In the genomic region with DNA sequence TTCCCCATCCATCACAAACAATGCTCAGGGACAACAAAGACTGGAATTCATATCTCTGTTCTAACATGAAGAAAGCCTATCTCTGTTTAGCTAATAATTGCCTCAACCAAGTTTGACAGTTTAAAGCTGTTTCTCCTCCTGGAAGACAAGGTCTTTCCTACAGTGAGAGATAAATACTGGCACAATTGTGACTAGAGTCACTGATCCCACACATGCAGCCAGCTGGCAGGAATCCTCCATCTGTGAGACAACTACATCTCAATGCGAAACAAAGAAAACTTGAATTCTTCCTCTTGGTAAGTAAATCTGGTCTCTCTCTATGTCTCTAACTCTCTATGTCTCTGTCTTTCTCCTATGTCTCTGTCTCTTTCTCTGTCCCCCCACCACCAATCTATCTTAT, we compare ENCODE assay signal across 18 mouse cellular contexts.
A peak's percentile ranks its signal among the peaks of the same experiment; 100 is the strongest.
DNase-seq lines count a peak whose midpoint lies in the region; ATAC-seq and TF ChIP-seq lines count a peak whose summit lies in the region.
"Had no signal": no experiment of that assay in that cellular context is flagged by ENCODE, and none has a peak within 500 bp of the region (broad histone marks: within the 10 kb centered on the region; RNA-seq: fewer than 3 reads in every experiment).

No protein-coding gene starts in this region.

- no peaks in the 10 kb centered on the region for H3K27me3 ChIP-seq in forebrain, postnatal 0 days (ENCODE audit: insufficient read depth, low read length)
- H3K27me3 ChIP-seq in forebrain, embryonic 13.5 days, result no peaks in the 10 kb centered on the region
- no peaks in the 10 kb centered on the region for H3K27me3 ChIP-seq in lung, postnatal 0 days (replicated peaks; ENCODE audit: insufficient read depth, low read length)
- H3K27me3 ChIP-seq in cerebellum, adult 2 months (ENCODE audit: control insufficient read depth, insufficient read depth, low read length), result no peaks in the 10 kb centered on the region
- no peaks in the 10 kb centered on the region for H3K27me3 ChIP-seq in midbrain, embryonic 10.5 days (ENCODE audit: low read depth, poor library complexity, severe bottlenecking)
- H3K27me3 ChIP-seq: CH12.LX; liver, embryonic 12.5 days; stomach, embryonic 15.5 days had no signal

- 70% methylated on average over 1 of the region's 1 CpGs for WGBS in forebrain, postnatal 0 days
- 100% methylated on average over 1 of the region's 1 CpGs for WGBS in forebrain, embryonic 13.5 days
- WGBS in lung, postnatal 0 days, result 58% methylated on average over 1 of the region's 1 CpGs
- WGBS in cerebellum, adult 2 months, result 61% methylated on average over 1 of the region's 1 CpGs
- WGBS in midbrain, embryonic 10.5 days, result 89% methylated on average over 1 of the region's 1 CpGs

- ATAC-seq in forebrain, postnatal 0 days, result no peak
- ATAC-seq in forebrain, embryonic 13.5 days, result no peak
- no peak; the same call in 1 of the 2 replicates for ATAC-seq in lung, postnatal 0 days
- ATAC-seq: hindbrain, postnatal 0 days; liver, embryonic 12.5 days; midbrain, embryonic 16.5 days had no signal

- intact Hi-C loops in left cerebral cortex, postnatal 14 days (cut with DNase I), result no loop called here
- intact Hi-C loops in left cerebral cortex, postnatal 4 days (cut with DNase I), result no loop called here

- no peak overlapping the region for H3K4me3 ChIP-seq in forebrain, postnatal 0 days (ENCODE audit: low read depth, low read length)
- no peak overlapping the region for H3K4me3 ChIP-seq in forebrain, embryonic 13.5 days
- no peak overlapping the region for H3K4me3 ChIP-seq in lung, postnatal 0 days (ENCODE audit: low read depth, low read length)
- no peak overlapping the region for H3K4me3 ChIP-seq in cerebellum, adult 2 months (replicated peaks; ENCODE audit: insufficient read depth, low read depth, low read length)
- no peak overlapping the region for H3K4me3 ChIP-seq in midbrain, embryonic 10.5 days
- H3K4me3 ChIP-seq: limb, embryonic 10.5 days; liver, embryonic 12.5 days; stomach, embryonic 15.5 days had no signal

- H3K9ac ChIP-seq in forebrain, postnatal 0 days, result no peak overlapping the region
- no peak overlapping the region for H3K9ac ChIP-seq in forebrain, embryonic 13.5 days
- no peak overlapping the region for H3K9ac ChIP-seq in lung, postnatal 0 days (replicated peaks; ENCODE audit: low read depth)
- H3K9ac ChIP-seq: liver, embryonic 12.5 days; stomach, embryonic 15.5 days had no signal

- no peak overlapping the region for H3K4me2 ChIP-seq in forebrain, postnatal 0 days (ENCODE audit: low read depth)
- H3K4me2 ChIP-seq in forebrain, embryonic 13.5 days, result no peak overlapping the region
- no peak overlapping the region for H3K4me2 ChIP-seq in lung, postnatal 0 days (replicated peaks; ENCODE audit: low read depth, low read length)
- H3K4me2 ChIP-seq: liver, embryonic 12.5 days; stomach, embryonic 15.5 days had no signal

- no peaks in the 10 kb centered on the region for H3K9me3 ChIP-seq in forebrain, postnatal 0 days (ENCODE audit: low read length)
- H3K9me3 ChIP-seq in forebrain, embryonic 13.5 days (replicated peaks), result no peaks in the 10 kb centered on the region
- no peaks in the 10 kb centered on the region for H3K9me3 ChIP-seq in lung, postnatal 0 days (ENCODE audit: low read length)
- no peaks in the 10 kb centered on the region for H3K9me3 ChIP-seq in midbrain, embryonic 10.5 days (replicated peaks)
- H3K9me3 ChIP-seq: limb, embryonic 10.5 days; liver, embryonic 12.5 days; stomach, embryonic 15.5 days had no signal

- H3K36me3 ChIP-seq in forebrain, postnatal 0 days (ENCODE audit: insufficient read depth), result no peaks in the 10 kb centered on the region
- H3K36me3 ChIP-seq in forebrain, embryonic 13.5 days (ENCODE audit: poor library complexity, severe bottlenecking), result no peaks in the 10 kb centered on the region
- H3K36me3 ChIP-seq in lung, postnatal 0 days (ENCODE audit: insufficient read depth, low read length), result no peaks in the 10 kb centered on the region
- no peaks in the 10 kb centered on the region for H3K36me3 ChIP-seq in midbrain, embryonic 10.5 days
- H3K36me3 ChIP-seq: limb, embryonic 10.5 days; liver, embryonic 12.5 days; stomach, embryonic 15.5 days had no signal

- peak; percentile 16 for DNase-seq in forebrain, postnatal 0 days
- DNase-seq in left cerebral cortex, postnatal 14 days (ENCODE audit: low spot score in 2 of 2), result peak; percentile 24 to 56
- DNase-seq in left cerebral cortex, postnatal 4 days, result no peak
- peak; percentile 49 for DNase-seq in layer of hippocampus, adult 11-12 months (ENCODE audit: low spot score)
- peak; percentile 45 for DNase-seq in lung, postnatal 0 days (ENCODE audit: low spot score)
- DNase-seq in cerebellum, adult 2 months, result no peak
- DNase-seq in midbrain, embryonic 10.5 days (ENCODE audit: low spot score), result no peak
- DNase-seq: adrenal gland, postnatal 25 days; cerebellum, postnatal 10 days; kidney, adult 2 months; kidney, postnatal 25 days had no signal

- no peak for TF ChIP-seq POLR2A in cerebellum, adult 2 months (IDR thresholded peaks at IDR 0.05; ENCODE audit: borderline replicate concordance, insufficient read depth, low read length)

- H3K27ac ChIP-seq in forebrain, postnatal 0 days (ENCODE audit: low read depth, low read length), result no peak overlapping the region
- H3K27ac ChIP-seq in forebrain, embryonic 13.5 days, result no peak overlapping the region
- no peak overlapping the region for H3K27ac ChIP-seq in lung, postnatal 0 days (ENCODE audit: low read length)
- no peak overlapping the region for H3K27ac ChIP-seq in cerebellum, adult 2 months (ENCODE audit: insufficient read depth, low read length)
- H3K27ac ChIP-seq in midbrain, embryonic 10.5 days (replicated peaks), result no peak overlapping the region
- H3K27ac ChIP-seq: hindbrain, postnatal 0 days; limb, embryonic 10.5 days; liver, embryonic 12.5 days; stomach, embryonic 15.5 days had no signal

- H3K4me1 ChIP-seq in forebrain, postnatal 0 days (ENCODE audit: insufficient read depth), result no peaks in the 10 kb centered on the region
- no peaks in the 10 kb centered on the region for H3K4me1 ChIP-seq in forebrain, embryonic 13.5 days
- H3K4me1 ChIP-seq in lung, postnatal 0 days (ENCODE audit: insufficient read depth, low read depth, low read length), result no peaks in the 10 kb centered on the region
- H3K4me1 ChIP-seq in cerebellum, adult 2 months (ENCODE audit: control insufficient read depth, insufficient read depth, low read length), result no peaks in the 10 kb centered on the region
- H3K4me1 ChIP-seq in midbrain, embryonic 10.5 days, result no peaks in the 10 kb centered on the region
- H3K4me1 ChIP-seq: limb, embryonic 10.5 days; liver, embryonic 12.5 days; stomach, embryonic 15.5 days had no signal

- TF ChIP-seq EP300 in lung, postnatal 0 days (IDR thresholded peaks at IDR 0.05), result no peak

- no peak for TF ChIP-seq CTCF in forebrain, postnatal 0 days (IDR thresholded peaks at IDR 0.05; ENCODE audit: low read depth)
- TF ChIP-seq CTCF in lung, postnatal 0 days (IDR thresholded peaks at IDR 0.05), result no peak
- TF ChIP-seq CTCF in cerebellum, adult 2 months (IDR thresholded peaks at IDR 0.05; ENCODE audit: borderline replicate concordance, insufficient read depth, low read depth, low read length), result no peak

Comparison
In these comparisons a context has a peak if more than half of its experiments do, and no peak if none do; other contexts are left out.
1. DNase-seq: peak in forebrain, postnatal 0 days (single experiment), left cerebral cortex, postnatal 14 days (2 of 2), layer of hippocampus, adult 11-12 months (single experiment) and lung, postnatal 0 days (single experiment); none in left cerebral cortex, postnatal 4 days (single experiment), cerebellum, adult 2 months (0 of 2) and midbrain, embryonic 10.5 days (single experiment).